Mouse (Mus musculus): ENCODE measurements around the gene Cers6.

GRCm38 (mm10) chr2:69116767-69117166 is 255.5 kb downstream of the Cers6 start:
- TF ChIP-seq POLR2A (IDR thresholded peaks at IDR 0.05; ENCODE audit: low read depth, low read length) (no peak), CTCF (IDR thresholded peaks at IDR 0.05; ENCODE audit: borderline replicate concordance, insufficient read depth, low read length) (no peak)
